Mouse (Mus musculus) neural tube, embryonic 14.5 days (tissue): Measurements from ENCODE around the gene Ddx25. TPM values are rescaled to one million over a fixed set of nuclear protein-coding genes. Genes with fewer than 3 reads are reported as not detected.

ENCODE experiments used
- ATAC-seq: fragments of 200-750 bp; cut with Nextera tagmentation; 2 replicates; pipeline ENCODE4 v1.8.0; 2017; ENCODE audit warnings: low read depth, mild to moderate bottlenecking, moderate TSS enrichment, moderate library complexity
- H3K27ac ChIP-seq: fragments of 300-500 bp; sonication (generic); 2 replicates; pipeline ENCODE4 v1.5.1; 2014; ENCODE audit warnings: low read depth, mild to moderate bottlenecking, control low read depth, low read length, moderate library complexity, mixed read lengths
- H3K27me3 ChIP-seq: fragments of 300-500 bp; sonication (generic); 2 replicates; pipeline ENCODE4 v1.6.1; 2014; ENCODE audit warnings: low read length; ENCODE audit not compliant: control insufficient read depth, insufficient read depth
- H3K36me3 ChIP-seq: fragments of 300-500 bp; sonication (generic); 2 replicates; pipeline ENCODE4 v1.6.1; 2014; ENCODE audit warnings: low read length, mixed read lengths; ENCODE audit not compliant: control insufficient read depth, insufficient read depth
- H3K4me1 ChIP-seq: fragments of 300-500 bp; sonication (generic); 2 replicates; pipeline ENCODE4 v1.6.1; 2014; ENCODE audit warnings: low read length; ENCODE audit not compliant: control insufficient read depth, insufficient read depth
- H3K4me2 ChIP-seq: fragments of 300-500 bp; sonication (generic); 2 replicates; pipeline ENCODE4 v1.6.1; 2014; ENCODE audit warnings: mild to moderate bottlenecking, low read depth, low read length, control low read depth
- H3K4me3 ChIP-seq: fragments of 300-500 bp; sonication (generic); 2 replicates; pipeline ENCODE4 v1.5.1; 2014; ENCODE audit warnings: low read depth, low read length, control low read depth, mixed read lengths
- H3K9ac ChIP-seq: fragments of 300-500 bp; sonication (generic); replicated peaks from 2 replicates; pipeline ENCODE4 v1.6.1; 2014; ENCODE audit warnings: low read depth, mild to moderate bottlenecking, control low read depth, low read length, mixed read lengths
- H3K9me3 ChIP-seq: fragments of 300-500 bp; sonication (generic); 2 replicates; pipeline ENCODE4 v1.6.1; 2016; ENCODE audit warnings: low read length; ENCODE audit not compliant: control insufficient read depth
- WGBS: fragments of 180-500 bp; shearing (Covaris S2); extraction: QIAGEN DNeasy Blood & Tissue Kit; methylation state at CpG from one replicate; pipeline ENCODE4 v1.1.7; 2014; 5-methylcytosine and 5-hydroxymethylcytosine counted together
- polyA plus RNA-seq: library from polyadenylated mRNA; unstranded; fragments of >200 nt; fragmentation: Nextera tagmentation; extraction: Ambion mirVana; gene quantifications from 2 replicates; pipeline ENCODE4 v1.2.1, GENCODE M21; 2014

Ddx25 gene
- polyA plus RNA-seq, 1 experiment from 2014 or later: 34.3 TPM

GRCm38 (mm10) chr9:35491109-35491866 lies 67.0 kb downstream of the Ddx25 start:
- H3K4me1 ChIP-seq: no peaks in the 10 kb centered on the region
- WGBS: 83% methylated on average over 11 of the region's 11 CpGs
- no peak overlapping the region for H3K4me3 ChIP-seq
- H3K36me3 ChIP-seq: peaks cover 8% of the 10 kb centered on the region; the same call in 1 of the 2 replicates
- no peak overlapping the region for H3K4me2 ChIP-seq
- no peak for ATAC-seq
- H3K27me3 ChIP-seq: no peaks in the 10 kb centered on the region
- no peak overlapping the region for H3K9ac ChIP-seq
- H3K9me3 ChIP-seq: no peaks in the 10 kb centered on the region
- no peak overlapping the region for H3K27ac ChIP-seq

DNA sequence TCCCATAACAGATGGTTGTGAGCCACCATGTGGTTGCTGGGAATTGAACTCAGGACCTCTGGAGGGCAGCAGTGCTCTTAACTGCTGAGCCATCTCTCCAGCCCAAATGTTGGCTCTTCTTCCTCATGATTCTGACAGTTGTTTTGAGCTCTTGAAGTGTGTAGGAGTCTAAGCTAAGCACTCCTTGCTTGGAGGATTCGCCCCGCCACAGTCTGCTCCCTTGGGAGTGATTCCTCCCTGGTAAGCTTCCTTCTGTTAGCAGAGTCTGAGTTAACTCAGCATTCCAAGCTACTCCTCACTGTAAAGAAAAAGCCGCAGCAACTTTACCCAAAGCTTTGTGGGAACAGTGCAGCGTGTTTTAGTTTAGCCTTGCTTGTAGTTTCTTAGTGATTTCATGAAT lies 69.8 kb downstream of the Ddx25 start:
- H3K9ac ChIP-seq: no peak overlapping the region
- H3K27me3 ChIP-seq: no peaks in the 10 kb centered on the region
- no peaks in the 10 kb centered on the region for H3K9me3 ChIP-seq
- no peak overlapping the region for H3K27ac ChIP-seq
- peaks cover 13% of the 10 kb centered on the region; the same call in 1 of the 2 replicates for H3K36me3 ChIP-seq
- no peaks in the 10 kb centered on the region for H3K4me1 ChIP-seq
- H3K4me3 ChIP-seq: no peak overlapping the region
- H3K4me2 ChIP-seq: no peak overlapping the region
- 90% methylated on average over 4 of the region's 4 CpGs for WGBS
- no peak for ATAC-seq

Other genes starting within 250 kb of the Ddx25 start
- 3.4 and 4.6 TPM in 2 replicates for gene Cdon, start 137.4 kb downstream of the Ddx25 start, polyA plus RNA-seq
- gene Gm1113, start 40.3 kb downstream of the Ddx25 start, polyA plus RNA-seq: not detected in 2 replicates
- gene Pus3, start 67 bp upstream of the Ddx25 start, polyA plus RNA-seq: 16.2 and 18.2 TPM in 2 replicates
- gene Pate2, start 11.8 kb upstream of the Ddx25 start, polyA plus RNA-seq: 0.48 and 1.0 TPM in 2 replicates
- gene Hyls1, start 11.9 kb upstream of the Ddx25 start, polyA plus RNA-seq: 17.1 and 19.1 TPM in 2 replicates
- not detected in 2 replicates for gene Pate4, start 53.4 kb upstream of the Ddx25 start, polyA plus RNA-seq
- gene Pate3, start 89.7 kb upstream of the Ddx25 start, polyA plus RNA-seq: not detected in 2 replicates
- gene Pate1, start 128.9 kb upstream of the Ddx25 start, polyA plus RNA-seq: 0.24 TPM in 1 of 2 replicates, not detected in the other
- not detected in 2 replicates for gene Gm17677, start 182.5 kb upstream of the Ddx25 start, polyA plus RNA-seq
- gene Gm17727, start 219.6 kb upstream of the Ddx25 start, polyA plus RNA-seq: not detected in 2 replicates
- not detected in 2 replicates for gene Gm27235, start 231.6 kb upstream of the Ddx25 start, polyA plus RNA-seq
- gene D730048I06Rik, start 231.6 kb upstream of the Ddx25 start, polyA plus RNA-seq: not detected in 2 replicates